Mouse (Mus musculus): ENCODE measurements around the gene Aamdc. TPM values are rescaled to one million over a fixed set of nuclear protein-coding genes. Genes with fewer than 3 reads are reported as not detected.

The Aamdc gene
- polyA plus RNA-seq, 1 experiment: 93.0 TPM

- H3K36me3 ChIP-seq (ENCODE audit: control insufficient read depth, insufficient read depth, low read length): no peaks in the 10 kb centered on the region; the same call in none of the 2 replicates
- H3K4me3 ChIP-seq (ENCODE audit: insufficient read depth, low read depth, low read length): no peak overlapping the region
- DNase-seq: no peak
- no peak overlapping the region for H3K27ac ChIP-seq (ENCODE audit: insufficient read depth, low read depth, low read length)
- TF ChIP-seq CTCF (conservative IDR thresholded peaks at IDR 0.05; ENCODE audit: insufficient read depth, insufficient read length, low read depth, low read length) (no peak), POLR2A (IDR thresholded peaks at IDR 0.05; ENCODE audit: low read depth, low read length) (no peak)
- WGBS: 68% methylated on average over 4 of the region's 4 CpGs
- H3K27me3 ChIP-seq (replicated peaks; ENCODE audit: control insufficient read depth, insufficient read depth, low read length): no peaks in the 10 kb centered on the region
- no peaks in the 10 kb centered on the region for H3K4me1 ChIP-seq (ENCODE audit: control insufficient read depth, insufficient read depth, low read length)
Observed at GRCm38 (mm10) chr7:97569372-97569771, 9.9 kb downstream of the Aamdc start.

DNA sequence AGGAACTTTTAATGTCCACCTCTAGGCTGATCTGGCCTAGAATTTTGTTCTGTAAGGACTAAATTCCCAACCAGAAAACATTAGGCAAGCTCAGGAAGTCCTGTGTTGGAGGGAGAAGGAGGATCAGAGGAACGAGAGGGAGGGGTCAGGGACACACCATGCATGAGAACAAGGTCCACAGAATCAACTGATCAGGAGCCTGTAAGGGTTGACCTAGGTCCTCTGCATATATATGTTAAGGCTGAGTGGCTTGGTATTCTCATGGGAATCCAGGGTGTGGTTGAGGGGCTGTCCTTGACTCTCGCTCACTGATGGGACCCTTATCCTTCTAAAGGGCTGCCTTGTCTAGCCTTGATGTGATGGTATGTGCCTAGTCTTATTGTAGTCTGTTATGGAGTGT is 15.7 kb downstream of the Aamdc start:
- H3K4me3 ChIP-seq (ENCODE audit: insufficient read depth, low read depth, low read length): no peak overlapping the region
- no peaks in the 10 kb centered on the region for H3K4me1 ChIP-seq (ENCODE audit: control insufficient read depth, insufficient read depth, low read length)
- DNase-seq: no peak
- H3K27ac ChIP-seq (ENCODE audit: insufficient read depth, low read depth, low read length): no peak overlapping the region
- 80% methylated on average over 2 of the region's 2 CpGs for WGBS
- no peaks in the 10 kb centered on the region; the same call in 1 of the 2 replicates for H3K36me3 ChIP-seq (ENCODE audit: control insufficient read depth, insufficient read depth, low read length)
- no peaks in the 10 kb centered on the region for H3K27me3 ChIP-seq (replicated peaks; ENCODE audit: control insufficient read depth, insufficient read depth, low read length)
- TF ChIP-seq CTCF (conservative IDR thresholded peaks at IDR 0.05; ENCODE audit: insufficient read depth, insufficient read length, low read depth, low read length) (no peak), POLR2A (IDR thresholded peaks at IDR 0.05; ENCODE audit: low read depth, low read length) (no peak)

DNA sequence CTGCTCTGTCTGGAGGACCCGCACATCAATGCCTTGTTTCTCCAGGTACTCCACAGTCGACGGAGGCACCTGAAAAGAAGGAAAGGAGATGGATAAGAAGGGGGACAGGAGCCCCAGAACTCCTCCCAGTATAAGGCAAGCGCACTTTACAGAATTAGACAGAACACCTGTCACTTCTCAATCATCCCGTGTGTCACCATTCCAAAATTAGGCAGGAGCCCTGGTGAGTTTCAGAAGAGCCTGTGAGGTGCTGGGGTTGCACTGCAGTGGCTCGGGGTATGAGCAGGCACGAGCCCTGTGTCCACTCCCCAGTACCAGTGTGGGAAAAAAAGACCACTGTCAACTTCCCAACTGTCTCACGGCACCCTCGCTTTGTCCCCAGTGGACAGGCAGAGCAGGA is 28.6 kb downstream of the Aamdc start:
- 87% methylated on average over 9 of the region's 9 CpGs for WGBS
- H3K27me3 ChIP-seq (replicated peaks; ENCODE audit: control insufficient read depth, insufficient read depth, low read length): no peaks in the 10 kb centered on the region
- no peaks in the 10 kb centered on the region; the same call in none of the 2 replicates for H3K36me3 ChIP-seq (ENCODE audit: control insufficient read depth, insufficient read depth, low read length)
- H3K4me1 ChIP-seq (ENCODE audit: control insufficient read depth, insufficient read depth, low read length): no peaks in the 10 kb centered on the region
- H3K4me3 ChIP-seq (ENCODE audit: insufficient read depth, low read depth, low read length): no peak overlapping the region
- DNase-seq: no peak
- no peak for TF ChIP-seq POLR2A (IDR thresholded peaks at IDR 0.05; ENCODE audit: low read depth, low read length)
- TF ChIP-seq CTCF (conservative IDR thresholded peaks at IDR 0.05; ENCODE audit: insufficient read depth, insufficient read length, low read depth, low read length): no peak
- H3K27ac ChIP-seq (ENCODE audit: insufficient read depth, low read depth, low read length): no peak overlapping the region

DNA sequence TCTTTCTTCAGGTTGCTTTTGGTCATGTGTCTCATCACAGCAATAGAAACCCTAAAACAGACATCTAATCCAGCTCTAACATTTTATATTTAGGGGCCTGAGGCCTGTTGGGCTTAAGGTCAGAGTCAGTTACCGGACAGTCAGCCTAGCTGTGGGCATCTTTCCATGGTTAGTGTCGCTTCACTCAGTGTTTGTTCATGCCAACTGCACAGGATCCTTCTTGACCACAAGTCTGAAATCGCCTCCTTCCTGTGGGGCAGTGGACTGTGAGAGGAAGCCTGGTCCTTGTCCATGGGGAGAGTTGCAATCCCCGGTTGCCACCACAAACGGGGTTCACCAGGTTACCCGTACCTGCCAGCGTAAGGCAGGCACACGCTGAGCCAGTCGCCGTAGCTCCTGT is 30.0 kb downstream of the Aamdc start:
- Histone ChIP-seq H3K4me3 (ENCODE audit: insufficient read depth, low read depth, low read length) (no peak overlapping the region), H3K27me3 (replicated peaks; ENCODE audit: control insufficient read depth, insufficient read depth, low read length) (no peaks in the 10 kb centered on the region), H3K4me1 (ENCODE audit: control insufficient read depth, insufficient read depth, low read length) (no peaks in the 10 kb centered on the region), H3K27ac (ENCODE audit: insufficient read depth, low read depth, low read length) (no peak overlapping the region), H3K36me3 (ENCODE audit: control insufficient read depth, insufficient read depth, low read length) (no peaks in the 10 kb centered on the region; the same call in 1 of the 2 replicates)
- 96% methylated on average over 10 of the region's 10 CpGs for WGBS
- DNase-seq: no peak
- TF ChIP-seq POLR2A (IDR thresholded peaks at IDR 0.05; ENCODE audit: low read depth, low read length) (no peak), CTCF (conservative IDR thresholded peaks at IDR 0.05; ENCODE audit: insufficient read depth, insufficient read length, low read depth, low read length) (no peak)

DNA sequence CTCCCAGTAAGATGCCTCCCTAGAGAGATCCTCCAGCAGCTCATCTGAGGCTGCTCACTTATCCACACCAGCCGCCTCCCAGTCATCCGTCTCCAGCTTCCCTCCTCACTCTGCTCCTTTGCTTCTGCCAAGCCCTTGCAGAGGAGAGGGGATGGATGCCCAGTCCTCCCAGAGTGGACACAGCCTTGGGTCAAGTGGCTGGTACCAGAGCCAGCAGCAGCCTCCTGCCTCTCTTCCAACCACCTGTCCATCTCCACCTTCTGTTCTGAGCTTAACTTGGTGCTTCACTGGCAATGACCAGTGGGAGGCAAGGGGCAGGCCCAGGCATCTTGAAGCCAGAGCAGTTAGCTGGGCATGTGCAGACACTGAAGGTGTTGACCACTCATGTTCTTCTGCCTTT is 32.8 kb downstream of the Aamdc start:
- Histone ChIP-seq H3K27ac (ENCODE audit: insufficient read depth, low read depth, low read length) (no peak overlapping the region), H3K4me3 (ENCODE audit: insufficient read depth, low read depth, low read length) (no peak overlapping the region), H3K27me3 (replicated peaks; ENCODE audit: control insufficient read depth, insufficient read depth, low read length) (no peaks in the 10 kb centered on the region), H3K36me3 (ENCODE audit: control insufficient read depth, insufficient read depth, low read length) (no peaks in the 10 kb centered on the region; the same call in none of the 2 replicates), H3K4me1 (ENCODE audit: control insufficient read depth, insufficient read depth, low read length) (no peaks in the 10 kb centered on the region)
- 98% methylated on average over 2 of the region's 2 CpGs for WGBS
- TF ChIP-seq POLR2A (IDR thresholded peaks at IDR 0.05; ENCODE audit: low read depth, low read length) (no peak), CTCF (conservative IDR thresholded peaks at IDR 0.05; ENCODE audit: insufficient read depth, insufficient read length, low read depth, low read length) (no peak)
- no peak for DNase-seq

DNA sequence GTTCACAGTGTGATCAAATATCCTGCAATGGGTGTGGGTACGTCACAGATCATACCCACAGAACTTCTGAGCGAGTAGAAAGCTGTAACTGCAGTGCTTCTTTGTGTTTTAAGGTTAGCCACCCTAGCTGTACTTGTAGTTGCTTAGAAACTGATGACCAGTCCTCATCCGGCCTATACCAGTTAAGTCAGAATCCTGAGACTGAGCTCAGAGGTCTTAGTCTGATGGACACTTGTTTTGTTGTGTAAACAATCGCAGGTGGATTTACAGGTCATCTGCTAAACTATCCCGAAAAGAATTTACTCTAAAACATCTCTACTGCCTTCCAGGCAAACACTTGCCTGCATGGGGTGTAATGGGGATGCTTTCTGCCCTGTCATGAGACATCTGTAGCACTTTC is 42.7 kb downstream of the Aamdc start:
- 91% methylated on average over 5 of the region's 5 CpGs for WGBS
- no peak overlapping the region for H3K27ac ChIP-seq (ENCODE audit: insufficient read depth, low read depth, low read length)
- DNase-seq: no peak
- TF ChIP-seq CTCF (conservative IDR thresholded peaks at IDR 0.05; ENCODE audit: insufficient read depth, insufficient read length, low read depth, low read length): no peak
- no peak for TF ChIP-seq POLR2A (IDR thresholded peaks at IDR 0.05; ENCODE audit: low read depth, low read length)
- peaks cover 2% of the 10 kb centered on the region for H3K36me3 ChIP-seq (ENCODE audit: control insufficient read depth, insufficient read depth, low read length)
- H3K27me3 ChIP-seq (replicated peaks; ENCODE audit: control insufficient read depth, insufficient read depth, low read length): no peaks in the 10 kb centered on the region
- H3K4me1 ChIP-seq (ENCODE audit: control insufficient read depth, insufficient read depth, low read length): no peaks in the 10 kb centered on the region
- H3K4me3 ChIP-seq (ENCODE audit: insufficient read depth, low read depth, low read length): no peak overlapping the region

DNA sequence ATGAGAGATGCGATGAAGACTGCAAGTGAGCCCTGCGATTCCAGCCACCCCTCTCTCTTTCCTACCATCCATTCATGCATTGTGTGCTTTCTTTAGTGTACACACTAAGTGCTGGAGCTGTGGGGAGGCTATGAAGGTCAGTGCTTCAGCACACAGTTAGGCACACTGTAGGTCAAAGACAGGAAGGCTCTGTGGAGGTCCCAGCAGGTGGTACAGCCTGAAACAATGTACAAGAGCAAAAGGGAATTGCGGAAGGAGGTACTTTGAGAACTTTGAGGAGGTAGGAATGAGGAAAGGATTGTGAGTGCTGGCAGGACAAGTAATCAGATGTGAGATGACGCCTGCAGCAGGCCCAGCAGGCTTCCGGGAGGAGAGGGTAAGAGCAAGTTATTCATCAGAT is 43.8 kb downstream of the Aamdc start:
- DNase-seq: no peak
- peaks cover 5% of the 10 kb centered on the region; the same call in 1 of the 2 replicates for H3K36me3 ChIP-seq (ENCODE audit: control insufficient read depth, insufficient read depth, low read length)
- H3K27ac ChIP-seq (ENCODE audit: insufficient read depth, low read depth, low read length): no peak overlapping the region
- no peak overlapping the region for H3K4me3 ChIP-seq (ENCODE audit: insufficient read depth, low read depth, low read length)
- no peaks in the 10 kb centered on the region for H3K27me3 ChIP-seq (replicated peaks; ENCODE audit: control insufficient read depth, insufficient read depth, low read length)
- WGBS: 92% methylated on average over 5 of the region's 5 CpGs
- H3K4me1 ChIP-seq (ENCODE audit: control insufficient read depth, insufficient read depth, low read length): no peaks in the 10 kb centered on the region
- no peak for TF ChIP-seq POLR2A (IDR thresholded peaks at IDR 0.05; ENCODE audit: low read depth, low read length)
- no peak for TF ChIP-seq CTCF (conservative IDR thresholded peaks at IDR 0.05; ENCODE audit: insufficient read depth, insufficient read length, low read depth, low read length)
